Mouse (Mus musculus) brain, embryonic 14.5 days (tissue): ENCODE measurements around the gene Glis1. TPM values are rescaled to one million over a fixed set of nuclear protein-coding genes. Genes with fewer than 3 reads are reported as not detected.

Experiments
- DNase-seq: peaks from one replicate; pipeline ENCODE4 v3.0.0-alpha.2; 2011; ENCODE audit warnings: low read depth
- CTCF ChIP-seq: fragments of 200-500 bp; IDR thresholded peaks from 2 replicates; pipeline ENCODE4 v1.5.1; 2012; ENCODE audit warnings: inconsistent platforms, mild to moderate bottlenecking, moderate library complexity, borderline replicate concordance; ENCODE audit not compliant: insufficient read depth, insufficient read length; ENCODE audit errors: extremely low read depth
- POLR2A ChIP-seq: fragments of 200-500 bp; IDR thresholded peaks from 2 replicates; pipeline ENCODE4 v1.6.1; 2012; ENCODE audit warnings: mild to moderate bottlenecking, inconsistent platforms, borderline replicate concordance; ENCODE audit not compliant: poor library complexity, insufficient read depth, insufficient read length, severe bottlenecking; ENCODE audit errors: extremely low read depth
- polyA plus RNA-seq: library from polyadenylated mRNA; depleted of rRNA; stranded (reverse); fragments of >200 nt; gene quantifications from 2 replicates; pipeline ENCODE4 v1.2.3, GENCODE M21; 2012; rRNA removed

Glis1 gene
- 1.3 and 1.4 TPM in 2 replicates for polyA plus RNA-seq

GRCm38 (mm10) chr4:107434356-107435237 lies at the start of gene Glis1:
TSS of gene Glis1 (plus strand) at chr4:107434591.
- peak; percentile 60 for DNase-seq
- TF ChIP-seq POLR2A (no peak), CTCF (no peak)

- TF ChIP-seq CTCF (no peak), POLR2A (no peak)
- DNase-seq: peak; percentile 72
Measured at GRCm38 (mm10) chr4:107387038-107387437, 47.4 kb upstream of the Glis1 start.

- TF ChIP-seq POLR2A (no peak), CTCF (no peak)
- DNase-seq: peak; percentile 63
Measured at GRCm38 (mm10) chr4:107387465-107387864, 46.9 kb upstream of the Glis1 start.

GRCm38 (mm10) chr4:107388291-107388690 lies 46.1 kb upstream of the Glis1 start:
- TF ChIP-seq CTCF (no peak), POLR2A (no peak)
- DNase-seq: no peak

- no peak for DNase-seq
- TF ChIP-seq POLR2A (no peak), CTCF (no peak)
Measured at GRCm38 (mm10) chr4:107389345-107389744, 45.0 kb upstream of the Glis1 start.

- no peak for TF ChIP-seq CTCF
- no peak for DNase-seq
Measured at GRCm38 (mm10) chr4:107393771-107394170, 40.6 kb upstream of the Glis1 start.

- no peak for TF ChIP-seq POLR2A
- no peak for TF ChIP-seq CTCF
- DNase-seq: no peak
Measured at GRCm38 (mm10) chr4:107420202-107420601, 14.2 kb upstream of the Glis1 start.

GRCm38 (mm10) chr4:107421711-107422110 lies 12.7 kb upstream of the Glis1 start:
- TF ChIP-seq CTCF (no peak), POLR2A (no peak)

GRCm38 (mm10) chr4:107422176-107422575 lies 12.2 kb upstream of the Glis1 start:
- TF ChIP-seq POLR2A (no peak), CTCF (peak; percentile 73; the same call in 1 of the 2 replicates)
- peak; percentile 77 for DNase-seq

More at GRCm38 (mm10) chr4:107421711-107422110, 12.7 kb upstream of the Glis1 start:
- no peak for DNase-seq

GRCm38 (mm10) chr4:107425616-107426015 lies 8.8 kb upstream of the Glis1 start:
- no peak for TF ChIP-seq CTCF
- no peak for TF ChIP-seq POLR2A
- no peak for DNase-seq

- no peak for TF ChIP-seq CTCF
- no peak for TF ChIP-seq POLR2A
- DNase-seq: no peak
Measured at GRCm38 (mm10) chr4:107426631-107427030, 7.8 kb upstream of the Glis1 start.

GRCm38 (mm10) chr4:107432717-107433116 lies 1.7 kb upstream of the Glis1 start:
- TF ChIP-seq CTCF (no peak), POLR2A (no peak)
- DNase-seq: no peak
